Mouse (Mus musculus) limb, embryonic 11.5 days (tissue): ENCODE results near the gene Atp2a1. TPM values are rescaled to one million over a fixed set of nuclear protein-coding genes. Genes with fewer than 3 reads are reported as not detected.

Source experiments
- ATAC-seq: fragments of 200-750 bp; cut with Nextera tagmentation; 2 replicates; pipeline ENCODE4 v1.8.0; 2017; ENCODE audit warnings: low read depth; ENCODE audit not compliant: insufficient number of reproducible peaks, low FRiP score, low TSS enrichment
- DNase-seq: peaks from one replicate; pipeline ENCODE4 v3.0.0-alpha.2; 2015; ENCODE audit warnings: low spot score
- H3K27ac ChIP-seq: fragments of 300-500 bp; sonication (generic); replicated peaks from 2 replicates; pipeline ENCODE4 v1.5.1; 2014; ENCODE audit warnings: low read depth, mild to moderate bottlenecking, low read length
- H3K27me3 ChIP-seq: fragments of 300-500 bp; sonication (generic); 2 replicates; pipeline ENCODE4 v1.6.1; 2014; ENCODE audit warnings: mild to moderate bottlenecking, low read length, mixed read lengths; ENCODE audit not compliant: control insufficient read depth, insufficient read depth
- H3K36me3 ChIP-seq: fragments of 300-500 bp; sonication (generic); 2 replicates; pipeline ENCODE4 v1.6.1; 2014; ENCODE audit warnings: mild to moderate bottlenecking, low read length, moderate library complexity, mixed read lengths; ENCODE audit not compliant: control insufficient read depth, insufficient read depth
- H3K4me1 ChIP-seq: fragments of 300-500 bp; sonication (generic); 2 replicates; pipeline ENCODE4 v1.6.1; 2014; ENCODE audit warnings: low read length, mixed read lengths; ENCODE audit not compliant: control insufficient read depth, insufficient read depth
- H3K4me2 ChIP-seq: fragments of 300-500 bp; sonication (generic); 2 replicates; pipeline ENCODE4 v1.6.1; 2014; ENCODE audit warnings: low read depth, mild to moderate bottlenecking, moderate library complexity; ENCODE audit not compliant: severe bottlenecking
- H3K4me3 ChIP-seq: fragments of 300-500 bp; sonication (generic); 2 replicates; pipeline ENCODE4 v1.5.1; 2014; ENCODE audit warnings: low read depth, low read length
- H3K9ac ChIP-seq: fragments of 300-500 bp; sonication (generic); 2 replicates; pipeline ENCODE4 v1.6.1; 2014; ENCODE audit warnings: mild to moderate bottlenecking, low read length
- H3K9me3 ChIP-seq: fragments of 300-500 bp; sonication (generic); 2 replicates; pipeline ENCODE4 v1.6.1; 2016; ENCODE audit warnings: low read length; ENCODE audit not compliant: control insufficient read depth
- WGBS: fragments of 180-500 bp; shearing (Covaris S2); extraction: QIAGEN DNeasy Blood & Tissue Kit; methylation state at CpG from one replicate; pipeline ENCODE4 v1.1.7; 2014; 5-methylcytosine and 5-hydroxymethylcytosine counted together
- polyA plus RNA-seq: library from polyadenylated mRNA; unstranded; fragments of >200 nt; fragmentation: Nextera tagmentation; extraction: Ambion mirVana; gene quantifications from 2 replicates; pipeline ENCODE4 v1.2.1, GENCODE M21; 2014

Gene Atp2a1
- polyA plus RNA-seq: 16.0 and 18.8 TPM in 2 replicates

GRCm38 (mm10) chr7:126463004-126463403 lies at the start of gene Atp2a1:
Atp2a1 (minus strand) TSS chr7:126463108.
- Histone ChIP-seq H3K27ac (0 out of 2 replicates have a peak within 1 kb of the TSS, but pooled peaks have one; percentile 42), H3K9me3 (no peaks in the 10 kb centered on the region), H3K27me3 (no peaks in the 10 kb centered on the region), H3K9ac (no peak within 1 kb of the TSS), H3K36me3 (peaks cover 6% of the 10 kb centered on the region; the same call in 1 of the 2 replicates), H3K4me2 (peak within 1 kb of the TSS; percentile 1; the same call in 1 of the 2 replicates), H3K4me3 (peak within 1 kb of the TSS; percentile 8), H3K4me1 (peaks cover 11% of the 10 kb centered on the region)
- DNase-seq: no peak
- no peak for ATAC-seq
- 36% methylated on average over 5 of the region's 5 CpGs for WGBS

DNA sequence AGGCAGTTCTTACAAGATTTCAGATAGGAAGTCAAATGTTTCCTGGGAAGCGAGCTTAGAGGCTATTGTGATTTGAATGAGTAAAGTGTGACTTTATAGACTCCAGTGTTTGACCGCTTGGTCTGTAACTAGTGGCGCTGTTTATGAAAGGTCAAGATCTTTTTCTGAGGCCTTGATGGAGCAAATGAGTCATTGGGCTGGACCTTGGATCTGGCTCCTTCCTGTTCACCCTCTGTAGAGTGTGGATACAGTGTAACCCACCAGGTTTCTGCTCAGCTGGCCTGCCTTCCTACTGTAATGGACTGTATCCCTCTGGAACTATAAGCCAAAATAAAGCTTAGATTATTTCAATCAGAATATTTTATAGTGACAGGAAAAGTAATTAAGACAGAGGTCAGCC lies 48.4 kb upstream of the Atp2a1 start:
- WGBS: 85% methylated on average over 3 of the region's 3 CpGs
- H3K4me2 ChIP-seq: no peak overlapping the region
- no peaks in the 10 kb centered on the region for H3K27me3 ChIP-seq
- ATAC-seq (no peak), DNase-seq (no peak)
- no peaks in the 10 kb centered on the region for H3K36me3 ChIP-seq
- H3K27ac ChIP-seq: no peak overlapping the region
- H3K9me3 ChIP-seq: no peaks in the 10 kb centered on the region
- no peak overlapping the region for H3K9ac ChIP-seq
- H3K4me1 ChIP-seq: no peaks in the 10 kb centered on the region
- H3K4me3 ChIP-seq: no peak overlapping the region

GRCm38 (mm10) chr7:126507126-126507778 lies 44.3 kb upstream of the Atp2a1 start:
- no peak overlapping the region for H3K9ac ChIP-seq
- H3K27ac ChIP-seq: no peak overlapping the region
- no peaks in the 10 kb centered on the region for H3K9me3 ChIP-seq
- 89% methylated on average over 8 of the region's 8 CpGs for WGBS
- H3K4me1 ChIP-seq: no peaks in the 10 kb centered on the region
- H3K4me2 ChIP-seq: no peak overlapping the region
- DNase-seq (no peak), ATAC-seq (no peak)
- no peaks in the 10 kb centered on the region for H3K36me3 ChIP-seq
- H3K4me3 ChIP-seq: no peak overlapping the region
- H3K27me3 ChIP-seq: no peaks in the 10 kb centered on the region

GRCm38 (mm10) chr7:126504913-126505312 lies 42.0 kb upstream of the Atp2a1 start:
- H3K9ac ChIP-seq: no peak overlapping the region
- 90% methylated on average over 2 of the region's 2 CpGs for WGBS
- H3K4me3 ChIP-seq: no peak overlapping the region
- no peak overlapping the region for H3K27ac ChIP-seq
- no peak for ATAC-seq
- peaks cover 10% of the 10 kb centered on the region for H3K36me3 ChIP-seq
- no peak for DNase-seq
- H3K4me1 ChIP-seq: no peaks in the 10 kb centered on the region
- no peaks in the 10 kb centered on the region for H3K9me3 ChIP-seq
- H3K27me3 ChIP-seq: no peaks in the 10 kb centered on the region
- H3K4me2 ChIP-seq: no peak overlapping the region

DNA sequence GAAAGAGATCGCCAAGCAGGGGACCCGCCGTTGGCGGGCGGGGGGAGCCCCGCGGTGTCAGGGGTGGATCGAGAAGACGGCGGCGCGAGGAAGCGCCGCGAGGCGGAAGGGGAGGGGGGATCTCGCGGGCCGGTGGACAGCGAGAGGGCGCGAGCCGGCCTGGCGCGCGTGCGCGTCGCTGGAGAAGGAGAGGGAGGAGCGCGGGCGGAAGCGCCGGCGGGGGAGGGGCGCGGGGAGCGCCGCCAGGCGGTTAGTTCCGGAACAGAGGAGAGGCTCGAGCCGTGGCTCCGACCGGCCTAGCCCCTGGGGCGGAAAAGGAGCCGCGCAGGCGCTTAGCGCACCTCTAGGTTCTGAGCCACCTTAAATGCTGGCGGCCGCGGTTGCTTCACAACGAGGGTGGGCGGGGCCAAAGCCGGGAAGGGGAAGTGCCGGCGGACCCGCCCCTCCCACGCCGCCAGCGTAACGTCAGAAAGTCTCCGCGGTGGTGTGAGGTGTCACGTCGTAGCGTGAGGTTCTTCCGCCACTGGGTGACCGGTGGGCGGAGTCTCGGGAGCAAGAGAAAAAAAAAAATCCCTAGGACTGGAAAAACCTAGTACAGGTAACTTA lies 40.5 kb upstream of the Atp2a1 start, which contains the start of gene Atxn2l:
Gene Atxn2l (minus strand): TSS at position 165 of the 606 bp plus-strand sequence.
- peak; percentile 88 for ATAC-seq
- Histone ChIP-seq H3K9me3 (no peaks in the 10 kb centered on the region), H3K27ac (peak within 1 kb of the TSS; percentile 100), H3K4me1 (no peaks in the 10 kb centered on the region), H3K4me2 (peak within 1 kb of the TSS; percentile 77), H3K4me3 (peak within 1 kb of the TSS; percentile 96), H3K9ac (peak within 1 kb of the TSS; percentile 100), H3K27me3 (no peaks in the 10 kb centered on the region), H3K36me3 (peaks cover 14% of the 10 kb centered on the region)
- peak; percentile 99 for DNase-seq
- under 1% methylated on average over 62 of the region's 72 CpGs for WGBS

DNA sequence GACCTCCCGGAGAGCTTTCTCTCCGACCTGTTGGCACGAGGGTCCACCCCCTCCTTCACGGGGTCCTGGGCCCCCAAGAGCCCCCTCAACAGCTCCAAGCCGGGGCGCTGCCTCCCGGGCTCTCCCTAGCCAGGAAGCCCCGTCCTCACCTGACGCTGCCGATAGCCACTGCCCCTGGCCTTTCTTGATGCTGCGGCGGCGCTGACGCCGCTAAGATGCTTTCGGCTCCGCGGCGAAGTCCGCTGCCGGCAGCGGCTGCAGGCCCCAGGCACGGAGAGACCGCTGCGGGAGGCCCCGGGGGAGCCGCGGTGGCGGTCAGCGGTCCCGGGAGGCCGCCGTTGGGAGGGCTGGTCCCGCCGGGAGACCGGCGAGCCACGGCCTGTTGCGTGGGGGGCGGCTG lies 39.8 kb upstream of the Atp2a1 start:
- 0% methylated on average over 40 of the region's 40 CpGs for WGBS
- Histone ChIP-seq H3K4me2 (peak overlapping the region; percentile 43), H3K4me1 (no peaks in the 10 kb centered on the region), H3K4me3 (peak overlapping the region; percentile 96), H3K27ac (peak overlapping the region; percentile 100), H3K9ac (peak overlapping the region; percentile 100), H3K9me3 (no peaks in the 10 kb centered on the region), H3K27me3 (no peaks in the 10 kb centered on the region), H3K36me3 (peaks cover 21% of the 10 kb centered on the region)
- DNase-seq: no peak
- no peak for ATAC-seq

DNA sequence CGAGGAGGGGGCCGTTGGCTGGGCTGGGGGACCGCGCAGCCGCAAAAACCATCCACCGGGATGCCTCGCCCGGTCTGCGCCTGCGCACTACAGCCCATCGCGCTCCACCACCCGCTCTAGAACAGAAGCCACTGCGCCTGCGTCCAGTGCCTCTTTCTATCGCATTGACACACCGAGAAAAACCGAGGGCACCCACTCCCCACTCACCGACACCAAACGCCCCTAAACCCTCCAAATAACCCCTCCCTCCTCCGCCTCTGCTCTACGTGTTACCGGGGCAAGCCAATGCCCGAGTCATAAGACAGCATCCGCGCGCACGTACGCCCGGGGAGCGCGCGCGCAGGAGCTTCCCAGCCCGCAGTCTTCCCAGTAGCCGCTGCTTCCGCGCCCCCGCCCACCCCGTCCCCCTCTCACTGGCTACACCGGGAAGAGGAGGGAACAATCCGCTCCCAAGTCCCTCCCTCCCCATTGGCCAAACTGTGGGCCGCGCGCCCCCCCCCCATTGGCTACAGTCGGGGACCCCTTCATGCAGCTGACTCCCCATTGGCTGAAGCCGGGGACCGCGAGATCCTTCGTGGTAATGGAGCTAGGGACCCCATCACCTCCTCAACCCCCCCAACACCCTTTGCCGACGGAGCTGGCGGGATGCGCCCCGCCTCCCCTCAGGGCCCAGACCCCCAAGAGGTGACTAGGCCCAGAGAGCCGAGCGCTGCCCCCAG lies 39.3 kb upstream of the Atp2a1 start:
- no peaks in the 10 kb centered on the region for H3K4me1 ChIP-seq
- H3K9ac ChIP-seq: peak overlapping the region; percentile 100
- peaks cover 25% of the 10 kb centered on the region for H3K36me3 ChIP-seq
- ATAC-seq (peak; percentile 92), DNase-seq (peak; percentile 95)
- no peaks in the 10 kb centered on the region for H3K9me3 ChIP-seq
- peak overlapping the region; percentile 77 for H3K4me2 ChIP-seq
- 0% methylated on average over 49 of the region's 57 CpGs for WGBS
- no peaks in the 10 kb centered on the region for H3K27me3 ChIP-seq
- H3K27ac ChIP-seq: peak overlapping the region; percentile 100
- peak overlapping the region; percentile 96 for H3K4me3 ChIP-seq

DNA sequence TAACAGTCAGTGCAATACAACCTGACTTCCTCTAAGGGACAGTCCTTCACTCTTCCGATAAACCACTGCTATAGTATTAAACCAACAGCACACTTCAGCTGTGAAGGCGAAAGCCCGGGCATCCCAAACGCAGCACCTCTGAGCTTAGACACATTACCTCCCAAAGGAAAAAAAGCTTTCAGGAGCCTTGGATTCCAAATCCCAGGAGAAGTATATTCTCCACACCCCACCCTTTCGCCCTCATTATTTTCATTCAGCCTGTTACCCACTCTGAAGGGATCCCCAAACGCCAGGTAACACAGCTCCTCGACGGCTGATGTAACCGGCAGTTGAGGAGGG lies 38.7 kb upstream of the Atp2a1 start:
- H3K27ac ChIP-seq: peak overlapping the region; percentile 80
- H3K4me1 ChIP-seq: no peaks in the 10 kb centered on the region
- H3K4me2 ChIP-seq: peak overlapping the region; percentile 77
- no peaks in the 10 kb centered on the region for H3K27me3 ChIP-seq
- DNase-seq (no peak), ATAC-seq (no peak)
- H3K9ac ChIP-seq: peak overlapping the region; percentile 100
- 7% methylated on average over 9 of the region's 9 CpGs for WGBS
- peak overlapping the region; percentile 96 for H3K4me3 ChIP-seq
- peaks cover 30% of the 10 kb centered on the region for H3K36me3 ChIP-seq
- H3K9me3 ChIP-seq: no peaks in the 10 kb centered on the region
